Mouse (Mus musculus) stomach, embryonic 15.5 days (tissue): Measurements from ENCODE around the gene Cela3a. TPM values are rescaled to one million over a fixed set of nuclear protein-coding genes. Genes with fewer than 3 reads are reported as not detected.

ENCODE experiments used
- ATAC-seq: fragments of 200-750 bp; cut with Nextera tagmentation; 2 replicates; pipeline ENCODE4 v1.8.0; 2017; ENCODE audit warnings: low read depth, moderate number of reproducible peaks, moderate TSS enrichment; ENCODE audit not compliant: insufficient read depth, low FRiP score
- H3K27ac ChIP-seq: fragments of 300-500 bp; sonication (generic); 2 replicates; pipeline ENCODE4 v1.5.1; 2015; ENCODE audit warnings: mild to moderate bottlenecking, inconsistent platforms
- H3K27me3 ChIP-seq: fragments of 300-500 bp; sonication (generic); replicated peaks from 2 replicates; pipeline ENCODE4 v1.6.1; 2015; ENCODE audit warnings: inconsistent platforms
- H3K36me3 ChIP-seq: fragments of 300-500 bp; sonication (generic); 2 replicates; pipeline ENCODE4 v1.6.1; 2015; ENCODE audit warnings: inconsistent platforms
- H3K4me1 ChIP-seq: fragments of 300-500 bp; sonication (generic); 2 replicates; pipeline ENCODE4 v1.6.1; 2015; ENCODE audit warnings: inconsistent platforms
- H3K4me2 ChIP-seq: fragments of 300-500 bp; sonication (generic); 2 replicates; pipeline ENCODE4 v1.6.1; 2015; ENCODE audit warnings: mild to moderate bottlenecking, inconsistent platforms
- H3K4me3 ChIP-seq: fragments of 300-500 bp; sonication (generic); replicated peaks from 2 replicates; pipeline ENCODE4 v1.5.1; 2015; ENCODE audit warnings: inconsistent platforms
- H3K9ac ChIP-seq: fragments of 300-500 bp; sonication (generic); 2 replicates; pipeline ENCODE4 v1.6.1; 2015; ENCODE audit warnings: inconsistent platforms
- H3K9me3 ChIP-seq: fragments of 300-500 bp; sonication (generic); 2 replicates; pipeline ENCODE4 v1.6.1; 2016; ENCODE audit warnings: inconsistent platforms
- WGBS: fragments of 180-500 bp; shearing (Covaris S2); methylation state at CpG from one replicate; pipeline ENCODE4 v1.1.7; 2015; 5-methylcytosine and 5-hydroxymethylcytosine counted together
- polyA plus RNA-seq: library from polyadenylated mRNA; unstranded; fragments of >200 nt; fragmentation: Nextera tagmentation; extraction: Ambion mirVana; gene quantifications from 2 replicates; pipeline ENCODE4 v1.2.1, GENCODE M21; 2015

Cela3a gene
- 0.26 and 0.36 TPM in 2 replicates for polyA plus RNA-seq

GRCm38 (mm10) chr4:137409691-137410090 is at the start of gene Cela3a:
TSS of gene Cela3a (minus strand) at chr4:137409791.
- ATAC-seq: no peak
- no peaks in the 10 kb centered on the region for H3K9me3 ChIP-seq
- H3K4me2 ChIP-seq: no peak within 1 kb of the TSS
- no peaks in the 10 kb centered on the region for H3K4me1 ChIP-seq
- H3K9ac ChIP-seq: no peak within 1 kb of the TSS
- H3K27ac ChIP-seq: no peak within 1 kb of the TSS
- no peaks in the 10 kb centered on the region for H3K27me3 ChIP-seq
- H3K4me3 ChIP-seq: no peak within 1 kb of the TSS
- 85% methylated on average over 5 of the region's 5 CpGs for WGBS
- no peaks in the 10 kb centered on the region for H3K36me3 ChIP-seq

DNA sequence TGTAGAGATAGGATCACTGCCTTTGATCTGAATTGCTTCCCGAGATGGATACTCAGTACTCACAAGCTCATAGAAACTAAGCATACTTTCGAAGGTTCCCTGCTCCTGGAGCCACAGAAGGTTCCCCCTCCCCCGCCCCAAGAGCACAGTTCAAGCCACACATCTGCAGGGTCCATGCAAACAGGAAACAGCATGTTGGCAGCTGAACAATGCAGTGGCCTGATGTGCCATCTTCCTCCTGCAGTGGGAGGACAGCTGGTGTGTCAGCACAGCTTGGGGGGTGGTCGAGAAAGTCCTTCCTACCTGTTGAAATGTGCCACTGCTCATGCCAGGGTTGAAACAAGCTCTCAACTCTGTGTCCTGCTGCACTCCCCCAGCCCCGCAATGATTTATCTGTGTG is 49.3 kb upstream of the Cela3a start:
- Histone ChIP-seq H3K4me1 (peaks cover 8% of the 10 kb centered on the region; the same call in 1 of the 2 replicates), H3K4me3 (no peak overlapping the region), H3K36me3 (no peaks in the 10 kb centered on the region), H3K9me3 (no peaks in the 10 kb centered on the region), H3K27ac (no peak overlapping the region), H3K27me3 (no peaks in the 10 kb centered on the region), H3K4me2 (no peak overlapping the region), H3K9ac (no peak overlapping the region)
- 56% methylated on average over 5 of the region's 5 CpGs for WGBS
- ATAC-seq: no peak

GRCm38 (mm10) chr4:137458310-137458709 is 48.7 kb upstream of the Cela3a start:
- Histone ChIP-seq H3K4me3 (no peak overlapping the region), H3K9me3 (no peaks in the 10 kb centered on the region), H3K9ac (no peak overlapping the region), H3K36me3 (no peaks in the 10 kb centered on the region), H3K27me3 (no peaks in the 10 kb centered on the region), H3K4me2 (no peak overlapping the region), H3K4me1 (peaks cover 8% of the 10 kb centered on the region; the same call in 1 of the 2 replicates), H3K27ac (no peak overlapping the region)
- 70% methylated on average over 9 of the region's 9 CpGs for WGBS
- no peak for ATAC-seq

DNA sequence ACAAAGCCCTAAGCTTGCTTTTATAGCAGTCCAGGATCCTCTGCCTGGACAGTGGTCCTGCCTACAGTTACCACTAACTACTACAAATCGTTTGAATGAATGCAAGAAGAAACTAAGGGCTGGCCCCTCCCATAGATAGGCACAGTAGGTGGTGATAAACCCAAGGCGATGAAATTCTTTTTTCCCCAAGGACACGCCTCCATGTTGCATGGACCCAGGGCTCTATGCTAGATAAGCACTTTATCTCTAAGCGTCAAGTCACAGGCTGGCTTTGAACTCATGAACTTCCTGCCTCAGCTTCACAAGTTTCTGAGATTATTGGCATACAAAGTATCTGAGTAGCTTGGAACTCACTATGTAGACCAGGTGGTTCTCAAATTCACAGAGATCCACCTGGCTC is 47.7 kb upstream of the Cela3a start:
- 56% methylated on average over 4 of the region's 4 CpGs for WGBS
- Histone ChIP-seq H3K27me3 (no peaks in the 10 kb centered on the region), H3K4me3 (no peak overlapping the region), H3K27ac (no peak overlapping the region), H3K4me1 (no peaks in the 10 kb centered on the region; the same call in 1 of the 2 replicates), H3K36me3 (no peaks in the 10 kb centered on the region), H3K9ac (no peak overlapping the region), H3K9me3 (no peaks in the 10 kb centered on the region), H3K4me2 (no peak overlapping the region)
- ATAC-seq: no peak

- 86% methylated on average over 12 of the region's 12 CpGs for WGBS
- Histone ChIP-seq H3K4me3 (no peak overlapping the region), H3K27ac (no peak overlapping the region), H3K4me2 (no peak overlapping the region), H3K4me1 (no peaks in the 10 kb centered on the region), H3K9ac (no peak overlapping the region), H3K9me3 (no peaks in the 10 kb centered on the region), H3K36me3 (no peaks in the 10 kb centered on the region), H3K27me3 (no peaks in the 10 kb centered on the region)
- ATAC-seq: no peak
Measured at GRCm38 (mm10) chr4:137456581-137456980, 47.0 kb upstream of the Cela3a start.

- no peaks in the 10 kb centered on the region for H3K36me3 ChIP-seq
- H3K4me3 ChIP-seq: no peak overlapping the region
- no peaks in the 10 kb centered on the region for H3K27me3 ChIP-seq
- no peaks in the 10 kb centered on the region for H3K9me3 ChIP-seq
- no peak for ATAC-seq
- 88% methylated on average over 14 of the region's 14 CpGs for WGBS
- no peak overlapping the region for H3K27ac ChIP-seq
- H3K9ac ChIP-seq: no peak overlapping the region
- 0 out of 2 replicates have a peak, but pooled peaks cover 4% of the 10 kb centered on the region for H3K4me1 ChIP-seq
- H3K4me2 ChIP-seq: no peak overlapping the region
Measured at GRCm38 (mm10) chr4:137454582-137454981, 45.0 kb upstream of the Cela3a start.

GRCm38 (mm10) chr4:137453234-137453767 is 43.7 kb upstream of the Cela3a start, which contains the start of gene 1700013G24Rik:
TSS of gene 1700013G24Rik (plus strand) at chr4:137453284.
- Histone ChIP-seq H3K4me3 (no peak within 1 kb of the TSS), H3K9me3 (no peaks in the 10 kb centered on the region), H3K36me3 (no peaks in the 10 kb centered on the region), H3K4me1 (peaks cover 13% of the 10 kb centered on the region), H3K27me3 (no peaks in the 10 kb centered on the region), H3K27ac (no peak within 1 kb of the TSS), H3K9ac (no peak within 1 kb of the TSS), H3K4me2 (no peak within 1 kb of the TSS)
- WGBS: 77% methylated on average over 8 of the region's 8 CpGs
- ATAC-seq: no peak

GRCm38 (mm10) chr4:137452190-137452589 is 42.6 kb upstream of the Cela3a start:
- WGBS: 89% methylated on average over 6 of the region's 6 CpGs
- no peak for ATAC-seq
- Histone ChIP-seq H3K4me2 (no peak overlapping the region), H3K27ac (no peak overlapping the region), H3K4me1 (peaks cover 17% of the 10 kb centered on the region), H3K27me3 (no peaks in the 10 kb centered on the region), H3K9ac (no peak overlapping the region), H3K4me3 (no peak overlapping the region), H3K9me3 (no peaks in the 10 kb centered on the region), H3K36me3 (no peaks in the 10 kb centered on the region)

- ATAC-seq: no peak
Measured at GRCm38 (mm10) chr4:137449715-137450114, 40.1 kb upstream of the Cela3a start.

GRCm38 (mm10) chr4:137449132-137449531 is 39.5 kb upstream of the Cela3a start:
- peak overlapping the region; percentile 55 for H3K27ac ChIP-seq
- no peak overlapping the region for H3K4me2 ChIP-seq
- no peaks in the 10 kb centered on the region for H3K27me3 ChIP-seq
- peak; percentile 67 for ATAC-seq
- H3K9me3 ChIP-seq: no peaks in the 10 kb centered on the region
- H3K36me3 ChIP-seq: no peaks in the 10 kb centered on the region
- peaks cover 17% of the 10 kb centered on the region for H3K4me1 ChIP-seq
- H3K9ac ChIP-seq: no peak overlapping the region
- WGBS: 42% methylated on average over 2 of the region's 2 CpGs
- no peak overlapping the region for H3K4me3 ChIP-seq

More at GRCm38 (mm10) chr4:137449715-137450114, 40.1 kb upstream of the Cela3a start:
- H3K4me2 ChIP-seq: no peak overlapping the region
- no peaks in the 10 kb centered on the region for H3K36me3 ChIP-seq
- H3K4me3 ChIP-seq: no peak overlapping the region
- WGBS: 69% methylated on average over 10 of the region's 10 CpGs
- H3K27me3 ChIP-seq: no peaks in the 10 kb centered on the region
- H3K9ac ChIP-seq: no peak overlapping the region
- H3K4me1 ChIP-seq: peaks cover 17% of the 10 kb centered on the region
- H3K27ac ChIP-seq: peak overlapping the region; percentile 51
- H3K9me3 ChIP-seq: no peaks in the 10 kb centered on the region

GRCm38 (mm10) chr4:137448641-137449040 is 39.0 kb upstream of the Cela3a start:
- 0 out of 2 replicates have a peak, but pooled peaks have one; percentile 13 for ATAC-seq
- H3K4me3 ChIP-seq: no peak overlapping the region
- WGBS: 20% methylated on average over 2 of the region's 2 CpGs
- no peak overlapping the region for H3K9ac ChIP-seq
- H3K36me3 ChIP-seq: no peaks in the 10 kb centered on the region
- peak overlapping the region; percentile 55 for H3K27ac ChIP-seq
- H3K4me1 ChIP-seq: peaks cover 17% of the 10 kb centered on the region
- H3K9me3 ChIP-seq: no peaks in the 10 kb centered on the region
- no peaks in the 10 kb centered on the region for H3K27me3 ChIP-seq
- no peak overlapping the region for H3K4me2 ChIP-seq

GRCm38 (mm10) chr4:137448197-137448596 is 38.6 kb upstream of the Cela3a start:
- Histone ChIP-seq H3K36me3 (no peaks in the 10 kb centered on the region), H3K9ac (no peak overlapping the region), H3K4me3 (no peak overlapping the region), H3K9me3 (no peaks in the 10 kb centered on the region), H3K27ac (peak overlapping the region; percentile 55), H3K4me2 (no peak overlapping the region), H3K4me1 (peaks cover 17% of the 10 kb centered on the region), H3K27me3 (no peaks in the 10 kb centered on the region)
- ATAC-seq: no peak; the same call in 1 of the 2 replicates
- 37% methylated on average over 6 of the region's 6 CpGs for WGBS
